Mouse (Mus musculus): ENCODE measurements at regions not wholly inside any gene's neighbourhood (a gene's known extent, or its start where the extent isn't known, plus 50 kb on each side); places are given as distances from the start of the nearest gene placed in this dataset.

- no peak for ATAC-seq
- Histone ChIP-seq H3K4me3 (ENCODE audit: low read length) (no peak overlapping the region), H3K27ac (ENCODE audit: low read depth, low read length) (no peak overlapping the region), H3K9ac (ENCODE audit: low read depth, low read length) (no peak overlapping the region), H3K36me3 (ENCODE audit: control insufficient read depth, insufficient read depth, low read length) (no peaks in the 10 kb centered on the region), H3K9me3 (ENCODE audit: control insufficient read depth, low read length) (no peaks in the 10 kb centered on the region), H3K27me3 (replicated peaks; ENCODE audit: control insufficient read depth, insufficient read depth, low read length) (no peaks in the 10 kb centered on the region), H3K4me1 (ENCODE audit: control insufficient read depth, insufficient read depth, low read depth, low read length) (no peaks in the 10 kb centered on the region), H3K4me2 (ENCODE audit: low read length) (no peak overlapping the region)
- 92% methylated on average over 2 of the region's 2 CpGs for WGBS
These were observed 426.1 kb downstream of the Lipi start for GRCm38 (mm10) chr16:75159740-75160139.

GRCm38 (mm10) chr16:75155441-75156038 is 430.3 kb downstream of the Lipi start:
- no peaks in the 10 kb centered on the region for H3K27me3 ChIP-seq (replicated peaks; ENCODE audit: control insufficient read depth, insufficient read depth, low read length)
- no peak overlapping the region for H3K27ac ChIP-seq (ENCODE audit: low read depth, low read length)
- H3K4me1 ChIP-seq (ENCODE audit: control insufficient read depth, insufficient read depth, low read depth, low read length) = no peaks in the 10 kb centered on the region
- no peak for ATAC-seq
- H3K9ac ChIP-seq (ENCODE audit: low read depth, low read length) = no peak overlapping the region
- WGBS = 88% methylated on average over 5 of the region's 5 CpGs
- H3K9me3 ChIP-seq (ENCODE audit: control insufficient read depth, low read length) = no peaks in the 10 kb centered on the region
- H3K36me3 ChIP-seq (ENCODE audit: control insufficient read depth, insufficient read depth, low read length) = no peaks in the 10 kb centered on the region
- no peak overlapping the region for H3K4me2 ChIP-seq (ENCODE audit: low read length)
- H3K4me3 ChIP-seq (ENCODE audit: low read length) = no peak overlapping the region

Data from hindbrain, embryonic 16.5 days (tissue).